Mouse (Mus musculus): ENCODE data around the gene Gm10142. TPM values are rescaled to one million over a fixed set of nuclear protein-coding genes. Genes with fewer than 3 reads are reported as not detected.
"Not testable (repeated sequence)": the region's sequence is repeated elsewhere in the genome, so short reads cannot be mapped to it uniquely, and the experiment has no call there.

Gm10142 gene
- total RNA-seq, 2 experiments from 2014 or later, result not detected

DNA sequence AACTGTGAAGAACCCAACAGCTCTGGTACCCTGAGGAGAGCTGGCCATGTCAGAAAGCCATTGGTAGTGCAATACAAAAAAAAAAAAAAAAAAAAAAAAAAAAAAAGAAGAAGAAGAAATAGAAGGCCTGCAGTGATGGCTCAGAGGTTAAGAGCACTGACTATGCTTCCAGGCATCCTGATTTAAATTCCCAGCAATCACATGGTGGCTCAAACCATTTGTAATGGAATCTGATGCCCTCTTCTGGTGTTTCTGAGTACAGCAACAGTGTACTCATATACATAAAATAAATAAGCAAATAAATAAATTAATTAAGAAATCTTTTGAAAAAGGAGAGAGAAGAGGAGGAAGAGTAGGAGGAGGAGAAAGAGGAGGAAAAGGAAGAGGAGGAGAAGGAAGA is 37.8 kb downstream of the Gm10142 start:
- Histone ChIP-seq H3K4me3 (no peak overlapping the region), H3K27ac (no peak overlapping the region)
- DNase-seq (ENCODE audit: low spot score in 2 of 2), result no peak
- TF ChIP-seq CTCF (conservative IDR thresholded peaks at IDR 0.05), result peak; percentile 44

DNA sequence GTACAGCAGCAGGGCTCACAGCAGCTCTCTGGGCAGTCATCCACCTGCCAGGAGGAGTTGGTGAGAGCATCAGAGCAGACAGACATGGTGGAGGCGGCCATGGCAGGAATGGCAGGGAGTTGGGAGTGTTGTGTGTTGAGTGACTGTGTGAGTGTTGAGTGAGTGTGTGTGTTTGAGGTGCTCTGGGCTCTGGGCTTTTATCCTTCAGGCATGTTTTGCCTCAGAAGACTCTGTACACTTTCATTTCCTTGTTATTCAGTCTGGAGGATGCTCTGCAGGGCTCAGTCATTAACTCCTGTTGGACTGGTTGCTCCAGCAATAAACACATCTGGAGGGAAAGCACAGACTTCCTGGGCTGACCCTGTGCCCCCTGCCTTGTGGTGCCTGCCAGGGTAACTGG is 44.0 kb downstream of the Gm10142 start, which contains the start of gene Gm3233:
TSS of gene Gm3233 (minus strand) at position 101 of the 400 bp plus-strand sequence.
- not testable (repeated sequence) for H3K27ac ChIP-seq; DNase-seq (ENCODE audit: low spot score in 2 of 2); H3K4me3 ChIP-seq

Other genes with a start within 250 kb of the Gm10142 start
- gene Fam207a, start 200.0 kb upstream of the Gm10142 start, total RNA-seq (2021), result 10 to 100 TPM; 32.8 to 35.2 TPM
- gene Itgb2, start 185.6 kb upstream of the Gm10142 start, total RNA-seq (2021), result 1 to 10 TPM; 3.3 to 4.6 TPM
- gene Pttg1ip, start 134.1 kb upstream of the Gm10142 start, total RNA-seq (2021), result 10 to 100 TPM; 76.9 to 77.5 TPM
- gene Sumo3, start 109.7 kb upstream of the Gm10142 start, total RNA-seq (2021), result 100 to 1,000 TPM; 131 to 138 TPM
- gene Gm49325, start 109.6 kb upstream of the Gm10142 start, total RNA-seq (2021), result 10 to 100 TPM; 18.3 to 27.0 TPM
- 10 to 100 TPM; 81.6 to 95.4 TPM for gene Ube2g2, start 93.5 kb upstream of the Gm10142 start, total RNA-seq (2021)
- gene Tspear, start 29.2 kb upstream of the Gm10142 start, total RNA-seq (2021), result not detected
- not detected for gene Gm19402, start 25.1 kb upstream of the Gm10142 start, total RNA-seq (2021)
- gene Gm9508, start 18.6 kb upstream of the Gm10142 start, total RNA-seq (2021), result not detected
- not detected for gene Gm10272, start 9.2 kb upstream of the Gm10142 start, total RNA-seq (2021)
- gene Gm10024, start 4.3 kb upstream of the Gm10142 start, total RNA-seq (2021), result not detected
- gene Krtap12-1, start 4.8 kb downstream of the Gm10142 start, total RNA-seq (2021), result not detected
- gene Gm10100, start 10.7 kb downstream of the Gm10142 start, total RNA-seq (2021), result not detected
- not detected for gene Gm18596, start 26.8 kb downstream of the Gm10142 start, total RNA-seq (2021)
- gene Gm9736, start 35.5 kb downstream of the Gm10142 start, total RNA-seq (2021), result not detected
- not detected for gene Gm3233, start 43.9 kb downstream of the Gm10142 start, total RNA-seq (2021)
- gene Gm3238, start 55.5 kb downstream of the Gm10142 start, total RNA-seq (2021), result not detected
- gene Gm7138, start 61.1 kb downstream of the Gm10142 start, total RNA-seq (2021), result not detected
- gene Gm3250, start 66.7 kb downstream of the Gm10142 start, total RNA-seq (2021), result not detected
- gene Gm7137, start 72.4 kb downstream of the Gm10142 start, total RNA-seq (2021), result not detected
- not detected for gene Gm9639, start 79.3 kb downstream of the Gm10142 start, total RNA-seq (2021)
- gene Gm19668, start 83.3 kb downstream of the Gm10142 start, total RNA-seq (2021), result not detected
- gene Gm9507, start 96.0 kb downstream of the Gm10142 start, total RNA-seq (2021), result not detected
- not detected for gene Gm2696, start 98.9 kb downstream of the Gm10142 start, total RNA-seq (2021)
- gene Krtap10-4, start 111.3 kb downstream of the Gm10142 start, total RNA-seq (2021), result not detected
- not detected for gene Krtap10-10, start 120.1 kb downstream of the Gm10142 start, total RNA-seq (2021)
- gene Gm36176, start 131.0 kb downstream of the Gm10142 start, total RNA-seq (2021), result not detected
- gene Gm10318, start 137.1 kb downstream of the Gm10142 start, total RNA-seq (2021), result not detected
- gene Gm3285, start 146.2 kb downstream of the Gm10142 start, total RNA-seq (2021), result not detected
- gene Lrrc3, start 186.7 kb downstream of the Gm10142 start, total RNA-seq (2021), result 1 to 10 TPM; 3.6 to 3.7 TPM

Measured in layer of hippocampus, adult 2 months (tissue).